Mouse (Mus musculus): ENCODE measurements at regions not wholly inside any gene's neighbourhood (a gene's known extent, or its start where the extent isn't known, plus 50 kb on each side); places are given as distances from the start of the nearest gene placed in this dataset.

DNA sequence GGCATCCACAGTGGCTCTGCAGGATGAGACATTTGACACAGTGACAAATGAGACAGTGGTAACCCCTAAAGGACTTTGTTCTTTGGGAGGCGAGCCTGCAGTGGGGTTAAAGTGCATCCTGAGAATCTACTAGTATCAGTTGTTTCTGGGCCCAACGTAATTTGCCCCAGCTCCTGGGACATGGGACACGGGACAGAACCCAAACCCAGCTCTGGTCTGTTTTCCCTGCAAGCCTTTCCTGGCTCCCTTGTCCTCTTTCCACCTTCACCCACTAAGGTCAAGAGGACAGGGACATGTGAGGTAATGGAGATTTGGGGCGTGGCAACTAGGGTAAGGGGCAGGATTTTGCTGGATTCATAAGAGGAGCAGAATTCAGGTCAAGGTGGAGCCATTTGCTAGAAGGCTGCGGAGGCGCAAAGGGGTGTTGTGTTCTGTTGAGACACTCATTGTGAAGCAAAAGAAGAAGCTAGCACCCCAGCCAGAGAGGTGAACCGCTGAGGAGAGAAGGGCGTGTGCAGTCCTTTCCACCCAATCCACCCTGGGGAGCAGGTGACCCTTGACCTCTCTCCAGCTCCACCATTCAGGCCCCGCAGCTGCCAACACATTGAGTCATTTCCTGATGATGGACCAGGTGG is 80.6 kb upstream of the Mgmt start:
- Histone ChIP-seq H3K4me3 (ENCODE audit: low read depth, low read length) (no peak overlapping the region), H3K27ac (ENCODE audit: low read length) (no peak overlapping the region), H3K9ac (ENCODE audit: low read depth, low read length) (no peak overlapping the region), H3K4me1 (ENCODE audit: control insufficient read depth, low read depth, low read length) (no peaks in the 10 kb centered on the region), H3K9me3 (replicated peaks; ENCODE audit: control insufficient read depth, low read length) (no peaks in the 10 kb centered on the region), H3K27me3 (ENCODE audit: control insufficient read depth, insufficient read depth, low read depth, low read length) (no peaks in the 10 kb centered on the region), H3K36me3 (ENCODE audit: control insufficient read depth, insufficient read depth) (no peaks in the 10 kb centered on the region), H3K4me2 (ENCODE audit: low read depth, low read length) (no peak overlapping the region)
- no peak for ATAC-seq (ENCODE audit: low read depth)
- 63% methylated on average over 9 of the region's 9 CpGs for WGBS (ENCODE audit: insufficient replicate concordance)

DNA sequence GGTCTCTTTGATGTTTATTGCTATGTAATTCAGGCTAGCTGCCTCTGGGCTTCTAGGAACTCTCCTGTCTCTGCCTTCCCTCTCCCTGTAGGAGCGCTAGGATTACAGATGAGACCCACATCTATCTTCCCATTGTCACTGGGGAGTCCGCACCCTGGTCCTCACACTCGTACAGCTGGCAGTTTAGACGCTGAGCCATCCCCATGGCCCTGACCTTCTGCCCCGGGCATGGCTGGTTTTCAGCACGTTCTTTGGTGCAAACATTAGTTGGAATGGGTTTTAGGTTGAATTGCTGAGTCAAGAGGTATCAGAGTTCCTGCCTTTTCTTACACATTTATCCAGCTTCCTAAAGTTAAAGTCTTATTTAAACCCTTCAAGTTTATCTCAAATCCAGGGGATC is 79.7 kb upstream of the Mgmt start:
- Histone ChIP-seq H3K9me3 (replicated peaks; ENCODE audit: control insufficient read depth, low read length) (no peaks in the 10 kb centered on the region), H3K9ac (ENCODE audit: low read depth, low read length) (no peak overlapping the region), H3K4me3 (ENCODE audit: low read depth, low read length) (no peak overlapping the region), H3K4me2 (ENCODE audit: low read depth, low read length) (no peak overlapping the region), H3K27me3 (ENCODE audit: control insufficient read depth, insufficient read depth, low read depth, low read length) (no peaks in the 10 kb centered on the region), H3K27ac (ENCODE audit: low read length) (no peak overlapping the region), H3K4me1 (ENCODE audit: control insufficient read depth, low read depth, low read length) (no peaks in the 10 kb centered on the region), H3K36me3 (ENCODE audit: control insufficient read depth, insufficient read depth) (no peaks in the 10 kb centered on the region)
- no peak for ATAC-seq (ENCODE audit: low read depth)
- 59% methylated on average over 6 of the region's 6 CpGs for WGBS (ENCODE audit: insufficient replicate concordance)

DNA sequence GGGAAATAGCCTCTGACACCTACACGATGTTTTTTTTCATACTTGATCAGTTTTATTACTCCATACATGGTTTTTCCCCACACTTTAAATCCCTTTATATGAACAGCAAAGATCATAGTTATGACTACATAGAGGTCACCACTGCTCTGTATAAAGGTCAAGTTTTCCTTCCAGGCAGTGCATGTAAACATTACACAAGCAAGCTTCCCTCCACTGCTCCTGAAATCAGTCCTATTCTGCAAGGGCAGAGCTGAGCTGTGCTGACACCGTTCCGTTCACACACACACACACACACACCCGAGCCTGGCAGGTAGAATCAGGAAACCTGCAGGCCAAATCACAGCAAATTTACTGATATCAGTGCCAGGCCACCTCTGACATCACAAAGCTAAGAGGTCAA is 74.1 kb upstream of the Mgmt start:
- WGBS (ENCODE audit: insufficient replicate concordance): 40% methylated on average over 4 of the region's 4 CpGs
- H3K9me3 ChIP-seq (replicated peaks; ENCODE audit: control insufficient read depth, low read length): no peaks in the 10 kb centered on the region
- H3K4me1 ChIP-seq (ENCODE audit: control insufficient read depth, low read depth, low read length): no peaks in the 10 kb centered on the region
- no peak for ATAC-seq (ENCODE audit: low read depth)
- H3K9ac ChIP-seq (ENCODE audit: low read depth, low read length): no peak overlapping the region
- H3K27me3 ChIP-seq (ENCODE audit: control insufficient read depth, insufficient read depth, low read depth, low read length): no peaks in the 10 kb centered on the region
- no peaks in the 10 kb centered on the region for H3K36me3 ChIP-seq (ENCODE audit: control insufficient read depth, insufficient read depth)
- H3K4me2 ChIP-seq (ENCODE audit: low read depth, low read length): no peak overlapping the region
- H3K27ac ChIP-seq (ENCODE audit: low read length): no peak overlapping the region
- no peak overlapping the region for H3K4me3 ChIP-seq (ENCODE audit: low read depth, low read length)

DNA sequence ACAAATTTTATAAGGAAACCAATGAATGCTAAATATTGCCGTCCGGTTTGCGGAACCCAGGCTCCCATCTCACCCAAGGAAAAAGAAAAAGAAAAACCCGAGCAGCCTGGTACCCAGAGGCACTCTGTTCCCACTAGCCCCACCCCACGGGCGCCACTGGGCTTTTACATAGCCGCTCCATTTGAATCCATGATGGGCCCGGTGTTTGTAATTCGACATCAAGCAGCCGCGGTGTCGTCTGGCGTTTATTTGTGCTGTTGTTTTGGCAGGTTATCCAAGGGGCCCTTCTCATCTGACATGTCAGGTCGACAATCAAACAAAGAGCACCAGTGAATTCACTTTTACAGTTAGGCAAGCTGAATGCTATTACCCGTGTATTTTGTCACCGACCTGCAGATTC is 68.8 kb upstream of the Mgmt start:
- no peaks in the 10 kb centered on the region for H3K36me3 ChIP-seq (ENCODE audit: control insufficient read depth, insufficient read depth)
- no peak overlapping the region for H3K27ac ChIP-seq (ENCODE audit: low read length)
- H3K9ac ChIP-seq (ENCODE audit: low read depth, low read length): no peak overlapping the region
- no peaks in the 10 kb centered on the region for H3K4me1 ChIP-seq (ENCODE audit: control insufficient read depth, low read depth, low read length)
- no peak for ATAC-seq (ENCODE audit: low read depth)
- H3K4me2 ChIP-seq (ENCODE audit: low read depth, low read length): no peak overlapping the region
- H3K9me3 ChIP-seq (replicated peaks; ENCODE audit: control insufficient read depth, low read length): no peaks in the 10 kb centered on the region
- H3K4me3 ChIP-seq (ENCODE audit: low read depth, low read length): no peak overlapping the region
- 21% methylated on average over 16 of the region's 16 CpGs for WGBS (ENCODE audit: insufficient replicate concordance)
- no peaks in the 10 kb centered on the region; the same call in 1 of the 2 replicates for H3K27me3 ChIP-seq (ENCODE audit: control insufficient read depth, insufficient read depth, low read depth, low read length)

DNA sequence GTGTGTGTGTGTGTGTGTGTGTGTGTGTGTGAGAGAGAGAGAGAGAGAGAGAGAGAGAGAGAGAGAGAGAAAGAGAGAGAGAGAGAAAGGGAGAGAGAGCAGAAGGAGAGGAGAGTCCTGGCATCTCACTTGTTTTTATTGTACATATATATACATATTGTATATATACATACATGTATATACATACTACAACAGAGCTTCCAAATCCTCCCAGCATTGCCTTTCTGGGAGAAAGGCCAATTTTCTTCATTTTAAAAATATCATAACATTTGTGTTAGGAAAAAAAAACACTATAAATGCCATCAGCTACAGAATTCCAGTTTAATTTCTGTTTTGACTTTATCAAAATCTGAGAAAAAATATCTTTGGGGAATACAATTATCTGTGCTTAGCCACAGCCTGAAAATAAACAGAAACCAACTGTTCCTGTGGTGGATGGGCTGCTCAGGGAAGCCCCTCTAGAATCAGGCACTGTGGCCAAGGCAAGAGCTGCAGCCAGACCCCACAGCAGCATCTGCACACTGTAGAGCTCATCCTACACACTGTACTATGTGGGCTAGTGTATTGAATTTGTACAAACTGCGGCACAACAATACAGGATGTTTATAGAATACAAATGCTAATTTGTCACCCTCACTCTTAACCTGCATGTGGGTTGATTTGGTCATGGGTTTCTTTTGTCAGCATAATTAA is 64.6 kb upstream of the Mgmt start:
- H3K27me3 ChIP-seq (ENCODE audit: control insufficient read depth, insufficient read depth, low read depth, low read length): no peaks in the 10 kb centered on the region; the same call in 1 of the 2 replicates
- no peak overlapping the region for H3K4me3 ChIP-seq (ENCODE audit: low read depth, low read length)
- no peak overlapping the region for H3K27ac ChIP-seq (ENCODE audit: low read length)
- H3K4me2 ChIP-seq (ENCODE audit: low read depth, low read length): no peak overlapping the region
- ATAC-seq (ENCODE audit: low read depth): no peak
- no peak overlapping the region for H3K9ac ChIP-seq (ENCODE audit: low read depth, low read length)
- H3K9me3 ChIP-seq (replicated peaks; ENCODE audit: control insufficient read depth, low read length): no peaks in the 10 kb centered on the region
- no peaks in the 10 kb centered on the region for H3K36me3 ChIP-seq (ENCODE audit: control insufficient read depth, insufficient read depth)
- H3K4me1 ChIP-seq (ENCODE audit: control insufficient read depth, low read depth, low read length): no peaks in the 10 kb centered on the region
- 69% methylated on average over 1 of the region's 1 CpGs for WGBS (ENCODE audit: insufficient replicate concordance)

DNA sequence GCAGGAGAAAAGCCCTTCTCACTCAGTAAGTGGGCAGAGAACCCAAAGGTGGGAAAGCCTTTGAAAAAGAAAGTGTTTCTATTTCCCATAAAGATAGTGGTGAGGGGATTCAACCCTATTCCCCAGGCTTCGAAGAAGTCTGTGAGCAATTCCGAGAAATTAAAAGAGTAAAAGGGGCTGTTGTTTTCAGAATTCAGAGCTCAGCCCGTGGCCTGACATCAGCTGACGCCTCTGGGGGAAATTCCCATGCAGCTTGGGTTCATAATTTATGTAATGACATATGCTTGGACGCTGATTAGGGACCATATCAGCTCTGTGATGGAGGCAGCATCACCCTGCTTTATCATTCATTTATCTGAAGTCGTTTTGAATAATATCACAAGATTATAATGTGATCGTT is 62.0 kb upstream of the Mgmt start:
- Histone ChIP-seq H3K4me3 (ENCODE audit: low read depth, low read length) (no peak overlapping the region), H3K36me3 (ENCODE audit: control insufficient read depth, insufficient read depth) (no peaks in the 10 kb centered on the region), H3K4me1 (ENCODE audit: control insufficient read depth, low read depth, low read length) (no peaks in the 10 kb centered on the region), H3K27me3 (ENCODE audit: control insufficient read depth, insufficient read depth, low read depth, low read length) (no peaks in the 10 kb centered on the region), H3K9ac (ENCODE audit: low read depth, low read length) (no peak overlapping the region), H3K9me3 (replicated peaks; ENCODE audit: control insufficient read depth, low read length) (no peaks in the 10 kb centered on the region), H3K27ac (ENCODE audit: low read length) (no peak overlapping the region), H3K4me2 (ENCODE audit: low read depth, low read length) (no peak overlapping the region)
- 53% methylated on average over 7 of the region's 7 CpGs for WGBS (ENCODE audit: insufficient replicate concordance)
- ATAC-seq (ENCODE audit: low read depth): no peak

DNA sequence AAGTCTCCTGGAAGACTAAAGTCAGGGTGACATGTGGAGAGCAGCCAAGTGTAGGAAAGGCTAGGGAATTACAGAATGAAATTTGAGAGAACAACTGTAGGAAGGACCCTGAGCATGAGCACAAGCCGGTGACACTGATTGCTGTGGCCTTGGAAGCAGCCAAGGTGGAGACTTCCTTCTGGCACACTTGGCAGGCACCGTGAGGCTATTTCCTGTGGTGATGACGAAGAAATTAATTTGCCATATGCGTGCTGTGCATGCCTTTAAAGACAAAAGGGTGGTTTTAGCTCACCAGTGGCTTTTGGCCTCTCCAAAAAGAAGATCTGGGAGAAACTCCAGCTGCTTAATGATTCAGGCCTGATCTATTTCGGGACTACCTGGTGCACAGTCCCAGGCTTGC is 55.4 kb upstream of the Mgmt start:
- no peaks in the 10 kb centered on the region for H3K9me3 ChIP-seq (replicated peaks; ENCODE audit: control insufficient read depth, low read length)
- H3K27me3 ChIP-seq (ENCODE audit: control insufficient read depth, insufficient read depth, low read depth, low read length): no peaks in the 10 kb centered on the region
- no peak overlapping the region for H3K4me3 ChIP-seq (ENCODE audit: low read depth, low read length)
- no peak overlapping the region for H3K4me2 ChIP-seq (ENCODE audit: low read depth, low read length)
- no peak overlapping the region for H3K9ac ChIP-seq (ENCODE audit: low read depth, low read length)
- no peak overlapping the region for H3K27ac ChIP-seq (ENCODE audit: low read length)
- ATAC-seq (ENCODE audit: low read depth): no peak
- H3K4me1 ChIP-seq (ENCODE audit: control insufficient read depth, low read depth, low read length): no peaks in the 10 kb centered on the region
- WGBS (ENCODE audit: insufficient replicate concordance): 51% methylated on average over 5 of the region's 5 CpGs
- no peaks in the 10 kb centered on the region for H3K36me3 ChIP-seq (ENCODE audit: control insufficient read depth, insufficient read depth)

DNA sequence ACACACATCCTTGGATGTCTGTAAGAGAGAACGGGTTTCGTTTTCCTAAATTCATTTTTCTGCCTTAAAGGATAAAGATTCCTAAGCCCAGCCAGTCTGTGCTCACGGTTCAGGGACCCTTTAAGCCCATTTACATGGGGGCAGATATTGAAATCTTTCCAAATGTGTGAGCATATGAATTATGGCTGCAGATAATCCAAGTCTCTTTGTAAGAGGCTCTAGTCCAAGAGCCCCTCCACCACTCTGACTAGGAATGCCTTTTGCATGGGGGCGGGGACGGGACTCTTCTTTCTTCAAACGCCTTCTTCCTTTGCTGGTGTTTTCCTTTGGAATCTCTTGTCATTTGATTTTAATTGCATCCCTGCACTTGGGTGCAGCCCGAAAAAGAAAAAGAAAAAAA is 54.2 kb upstream of the Mgmt start:
- H3K4me2 ChIP-seq (ENCODE audit: low read depth, low read length): no peak overlapping the region
- no peak for ATAC-seq (ENCODE audit: low read depth)
- no peaks in the 10 kb centered on the region for H3K27me3 ChIP-seq (ENCODE audit: control insufficient read depth, insufficient read depth, low read depth, low read length)
- WGBS (ENCODE audit: insufficient replicate concordance): 56% methylated on average over 7 of the region's 7 CpGs
- no peak overlapping the region for H3K4me3 ChIP-seq (ENCODE audit: low read depth, low read length)
- no peaks in the 10 kb centered on the region for H3K36me3 ChIP-seq (ENCODE audit: control insufficient read depth, insufficient read depth)
- H3K27ac ChIP-seq (ENCODE audit: low read length): no peak overlapping the region
- no peaks in the 10 kb centered on the region for H3K9me3 ChIP-seq (replicated peaks; ENCODE audit: control insufficient read depth, low read length)
- no peak overlapping the region for H3K9ac ChIP-seq (ENCODE audit: low read depth, low read length)
- no peaks in the 10 kb centered on the region for H3K4me1 ChIP-seq (ENCODE audit: control insufficient read depth, low read depth, low read length)

DNA sequence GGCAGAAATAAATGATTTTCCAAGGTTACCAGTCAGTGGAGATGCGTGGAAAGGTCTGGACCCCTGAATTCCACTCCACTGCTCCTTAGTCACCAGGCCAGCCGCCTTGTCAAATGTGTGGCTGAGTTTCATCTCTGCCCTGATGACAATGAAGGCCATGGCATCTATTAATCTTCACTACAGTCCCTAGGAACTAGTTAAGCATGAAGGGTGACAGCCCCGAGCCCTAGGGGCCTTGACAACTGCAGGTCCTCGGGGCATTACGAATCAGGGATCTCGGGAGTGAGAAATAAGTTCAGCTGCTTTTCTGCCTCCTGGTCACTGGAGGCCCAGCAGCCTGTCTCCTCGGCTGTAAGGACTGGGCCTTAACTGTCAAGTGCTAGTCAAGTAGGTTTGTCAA is 51.7 kb upstream of the Mgmt start:
- 61% methylated on average over 7 of the region's 7 CpGs for WGBS (ENCODE audit: insufficient replicate concordance)

More for the DNA sequence above, 51.7 kb upstream of the Mgmt start:
- no peak overlapping the region for H3K9ac ChIP-seq (ENCODE audit: low read depth, low read length)
- no peaks in the 10 kb centered on the region for H3K27me3 ChIP-seq (ENCODE audit: control insufficient read depth, insufficient read depth, low read depth, low read length)
- H3K4me2 ChIP-seq (ENCODE audit: low read depth, low read length): no peak overlapping the region
- no peak for ATAC-seq (ENCODE audit: low read depth)
- no peak overlapping the region for H3K27ac ChIP-seq (ENCODE audit: low read length)
- H3K4me3 ChIP-seq (ENCODE audit: low read depth, low read length): no peak overlapping the region
- H3K4me1 ChIP-seq (ENCODE audit: control insufficient read depth, low read depth, low read length): no peaks in the 10 kb centered on the region
- H3K36me3 ChIP-seq (ENCODE audit: control insufficient read depth, insufficient read depth): no peaks in the 10 kb centered on the region
- H3K9me3 ChIP-seq (replicated peaks; ENCODE audit: control insufficient read depth, low read length): no peaks in the 10 kb centered on the region

Measured in liver, embryonic 16.5 days (tissue).